Mouse (Mus musculus): ENCODE measurements around the gene Rassf3. TPM values are rescaled to one million over a fixed set of nuclear protein-coding genes. Genes with fewer than 3 reads are reported as not detected.

Rassf3 gene
- polyA plus RNA-seq, 1 experiment from 2014 or later: 19.2 TPM

DNA sequence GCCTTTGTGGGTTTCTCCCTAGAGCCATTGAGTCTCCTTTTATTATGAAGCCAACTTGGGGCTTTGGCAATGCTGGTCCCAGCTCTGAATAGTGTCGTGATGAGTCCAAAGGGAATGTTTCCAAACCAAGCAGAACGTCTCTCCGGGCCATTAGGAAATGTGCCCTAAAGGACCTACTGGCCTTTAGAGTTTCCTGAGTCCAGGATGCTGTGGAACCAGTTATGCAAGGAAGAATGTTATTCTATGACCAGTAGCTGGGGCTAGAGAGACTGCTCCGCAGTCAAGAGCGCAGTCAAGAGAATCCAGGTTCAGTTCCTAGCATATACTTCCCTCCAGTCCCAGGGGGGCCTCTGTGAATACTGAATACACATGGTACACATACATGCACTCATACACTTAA is 23.9 kb upstream of the Rassf3 start:
- no peak overlapping the region for H3K4me2 ChIP-seq (replicated peaks; ENCODE audit: low read depth)
- H3K9me3 ChIP-seq (ENCODE audit: control insufficient read depth, low read length): no peaks in the 10 kb centered on the region
- H3K9ac ChIP-seq (ENCODE audit: low read length): no peak overlapping the region
- H3K4me1 ChIP-seq (replicated peaks; ENCODE audit: control insufficient read depth, insufficient read depth): peaks cover 2% of the 10 kb centered on the region; the same call in 1 of the 2 replicates
- whole genome bisulfite sequencing: 51% methylated on average over 5 of the region's 5 CpGs
- H3K4me3 ChIP-seq (ENCODE audit: low read depth, low read length): no peak overlapping the region
- H3K27me3 ChIP-seq (ENCODE audit: control insufficient read depth, insufficient read depth, low read length): no peaks in the 10 kb centered on the region
- no peak overlapping the region for H3K27ac ChIP-seq (replicated peaks)
- no peaks in the 10 kb centered on the region for H3K36me3 ChIP-seq (ENCODE audit: control insufficient read depth, insufficient read depth, low read length)
- no peak for TF ChIP-seq EP300 (optimal IDR thresholded peaks at IDR 0.05)
- TF ChIP-seq CTCF (IDR thresholded peaks at IDR 0.05; ENCODE audit: low read depth): peak; percentile 65
- DNase-seq (ENCODE audit: low spot score) (peak; percentile 32), ATAC-seq (ENCODE audit: low FRiP score, low TSS enrichment) (peak; percentile 41; the same call in 1 of the 2 replicates)

- Histone ChIP-seq H3K9me3 (ENCODE audit: control insufficient read depth, low read length) (no peaks in the 10 kb centered on the region), H3K9ac (ENCODE audit: low read length) (no peak overlapping the region), H3K36me3 (ENCODE audit: control insufficient read depth, insufficient read depth, low read length) (no peaks in the 10 kb centered on the region), H3K4me3 (ENCODE audit: low read depth, low read length) (no peak overlapping the region), H3K27me3 (ENCODE audit: control insufficient read depth, insufficient read depth, low read length) (no peaks in the 10 kb centered on the region), H3K4me1 (replicated peaks; ENCODE audit: control insufficient read depth, insufficient read depth) (no peaks in the 10 kb centered on the region; the same call in 1 of the 2 replicates), H3K27ac (replicated peaks) (no peak overlapping the region), H3K4me2 (replicated peaks; ENCODE audit: low read depth) (no peak overlapping the region)
- 47% methylated on average over 2 of the region's 2 CpGs for WGBS
- no peak for DNase-seq (ENCODE audit: low spot score)
- no peak for TF ChIP-seq CTCF (IDR thresholded peaks at IDR 0.05; ENCODE audit: low read depth)
- TF ChIP-seq EP300 (optimal IDR thresholded peaks at IDR 0.05): no peak
- no peak for ATAC-seq (ENCODE audit: low FRiP score, low TSS enrichment)
These were observed 22.9 kb upstream of the Rassf3 start for GRCm38 (mm10) chr10:121499063-121499462.

DNA sequence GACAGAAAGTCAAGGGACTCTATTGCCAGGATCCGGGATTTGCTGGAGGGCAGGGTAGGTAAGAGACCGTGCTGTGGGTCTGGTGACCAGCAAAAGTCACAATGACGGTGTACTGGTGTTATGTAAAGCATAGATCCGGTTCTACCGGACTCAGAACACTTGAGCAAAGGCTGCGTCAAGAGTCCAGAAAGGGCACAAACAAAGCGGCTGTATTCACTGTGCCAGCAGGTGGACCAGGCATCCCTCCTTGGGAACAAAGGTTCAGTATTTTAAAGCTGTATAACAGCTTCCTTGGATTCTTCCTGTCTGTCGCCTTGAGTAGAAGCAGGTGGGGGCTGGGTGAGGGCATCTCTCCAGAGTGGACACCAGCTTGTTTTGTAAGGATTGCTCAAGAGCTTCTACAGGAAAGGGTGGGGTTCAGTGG is 22.3 kb upstream of the Rassf3 start:
- no peak overlapping the region for H3K4me2 ChIP-seq (replicated peaks; ENCODE audit: low read depth)
- ATAC-seq (ENCODE audit: low FRiP score, low TSS enrichment): peak; percentile 84
- no peaks in the 10 kb centered on the region; the same call in 1 of the 2 replicates for H3K4me1 ChIP-seq (replicated peaks; ENCODE audit: control insufficient read depth, insufficient read depth)
- 53% methylated on average over 8 of the region's 8 CpGs for WGBS
- peak; percentile 55 for DNase-seq (ENCODE audit: low spot score)
- no peak for TF ChIP-seq EP300 (optimal IDR thresholded peaks at IDR 0.05)
- peak; percentile 23; the same call in 1 of the 2 replicates for TF ChIP-seq CTCF (IDR thresholded peaks at IDR 0.05; ENCODE audit: low read depth)
- H3K27me3 ChIP-seq (ENCODE audit: control insufficient read depth, insufficient read depth, low read length): no peaks in the 10 kb centered on the region
- H3K27ac ChIP-seq (replicated peaks): peak overlapping the region; percentile 73
- no peak overlapping the region for H3K4me3 ChIP-seq (ENCODE audit: low read depth, low read length)
- H3K36me3 ChIP-seq (ENCODE audit: control insufficient read depth, insufficient read depth, low read length): no peaks in the 10 kb centered on the region
- H3K9ac ChIP-seq (ENCODE audit: low read length): no peak overlapping the region
- no peaks in the 10 kb centered on the region for H3K9me3 ChIP-seq (ENCODE audit: control insufficient read depth, low read length)

DNA sequence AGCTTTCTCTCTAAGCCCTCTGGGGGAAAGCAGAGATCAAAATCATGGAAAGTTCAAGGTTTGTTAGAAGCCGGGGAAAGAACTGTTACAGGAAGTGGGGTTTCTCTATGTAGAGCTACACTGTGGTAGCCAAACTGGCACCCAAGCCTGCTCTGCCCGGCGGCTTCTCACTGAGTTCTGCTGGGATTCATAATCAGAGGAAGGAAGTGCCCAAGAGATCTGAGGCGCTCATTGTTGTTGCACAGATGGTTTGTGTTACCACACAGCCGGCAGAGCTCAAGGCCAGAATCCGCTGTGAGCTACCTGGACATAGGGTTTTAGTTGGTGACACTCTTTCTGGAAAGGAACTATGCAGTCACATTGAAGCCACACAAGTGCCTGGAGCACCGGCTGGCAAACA is 21.8 kb upstream of the Rassf3 start:
- no peaks in the 10 kb centered on the region for H3K27me3 ChIP-seq (ENCODE audit: control insufficient read depth, insufficient read depth, low read length)
- H3K9ac ChIP-seq (ENCODE audit: low read length): no peak overlapping the region
- no peaks in the 10 kb centered on the region for H3K36me3 ChIP-seq (ENCODE audit: control insufficient read depth, insufficient read depth, low read length)
- no peak overlapping the region for H3K4me3 ChIP-seq (ENCODE audit: low read depth, low read length)
- ATAC-seq (ENCODE audit: low FRiP score, low TSS enrichment) (no peak), DNase-seq (ENCODE audit: low spot score) (no peak)
- no peaks in the 10 kb centered on the region for H3K9me3 ChIP-seq (ENCODE audit: control insufficient read depth, low read length)
- H3K27ac ChIP-seq (replicated peaks): peak overlapping the region; percentile 73
- no peaks in the 10 kb centered on the region; the same call in 1 of the 2 replicates for H3K4me1 ChIP-seq (replicated peaks; ENCODE audit: control insufficient read depth, insufficient read depth)
- TF ChIP-seq EP300 (optimal IDR thresholded peaks at IDR 0.05) (no peak), CTCF (IDR thresholded peaks at IDR 0.05; ENCODE audit: low read depth) (no peak)
- no peak overlapping the region for H3K4me2 ChIP-seq (replicated peaks; ENCODE audit: low read depth)
- 71% methylated on average over 7 of the region's 7 CpGs for WGBS

DNA sequence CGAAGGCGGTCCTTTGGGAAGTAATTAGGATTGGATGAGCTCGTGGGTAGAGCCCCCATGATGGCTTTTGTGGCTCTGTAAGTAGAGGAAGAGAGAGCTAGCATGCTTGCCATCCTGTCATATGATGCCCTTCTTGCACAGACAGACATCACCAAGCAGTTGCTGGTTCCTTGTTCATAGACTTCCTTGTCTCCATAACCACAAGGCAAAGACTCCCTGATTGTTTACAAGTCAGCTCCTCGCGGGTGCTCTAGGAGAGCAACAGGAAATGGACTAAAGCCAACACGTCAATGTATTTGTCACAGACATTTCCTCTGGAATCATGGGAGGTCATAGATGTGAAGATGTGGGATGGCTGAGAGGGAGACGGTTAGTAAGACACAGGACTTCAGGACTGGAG is 20.5 kb upstream of the Rassf3 start:
- Histone ChIP-seq H3K4me1 (replicated peaks; ENCODE audit: control insufficient read depth, insufficient read depth) (no peaks in the 10 kb centered on the region; the same call in 1 of the 2 replicates), H3K9me3 (ENCODE audit: control insufficient read depth, low read length) (no peaks in the 10 kb centered on the region), H3K4me2 (replicated peaks; ENCODE audit: low read depth) (no peak overlapping the region), H3K36me3 (ENCODE audit: control insufficient read depth, insufficient read depth, low read length) (no peaks in the 10 kb centered on the region), H3K4me3 (ENCODE audit: low read depth, low read length) (no peak overlapping the region), H3K27me3 (ENCODE audit: control insufficient read depth, insufficient read depth, low read length) (no peaks in the 10 kb centered on the region), H3K9ac (ENCODE audit: low read length) (no peak overlapping the region), H3K27ac (replicated peaks) (no peak overlapping the region)
- WGBS: 54% methylated on average over 7 of the region's 7 CpGs
- DNase-seq (ENCODE audit: low spot score) (no peak), ATAC-seq (ENCODE audit: low FRiP score, low TSS enrichment) (no peak)
- TF ChIP-seq CTCF (IDR thresholded peaks at IDR 0.05; ENCODE audit: low read depth): no peak
- no peak for TF ChIP-seq EP300 (optimal IDR thresholded peaks at IDR 0.05)

DNA sequence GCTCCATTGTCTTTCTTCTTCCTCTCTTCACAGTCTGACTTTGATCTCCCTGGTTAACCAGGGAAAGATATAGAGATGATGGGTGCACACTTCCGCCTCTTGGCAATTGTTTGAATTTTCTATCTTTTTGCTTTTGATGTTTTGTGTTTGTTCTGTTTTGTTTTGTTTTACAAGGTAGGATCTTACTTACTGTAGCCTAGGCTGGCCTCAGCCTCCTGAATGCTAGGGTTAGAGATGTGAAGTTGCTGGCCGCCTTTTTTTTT is 17.9 kb upstream of the Rassf3 start:
- no peaks in the 10 kb centered on the region for H3K9me3 ChIP-seq (ENCODE audit: control insufficient read depth, low read length)
- H3K4me1 ChIP-seq (replicated peaks; ENCODE audit: control insufficient read depth, insufficient read depth): no peaks in the 10 kb centered on the region
- DNase-seq (ENCODE audit: low spot score) (no peak), ATAC-seq (ENCODE audit: low FRiP score, low TSS enrichment) (no peak)
- H3K4me3 ChIP-seq (ENCODE audit: low read depth, low read length): no peak overlapping the region
- no peaks in the 10 kb centered on the region for H3K27me3 ChIP-seq (ENCODE audit: control insufficient read depth, insufficient read depth, low read length)
- TF ChIP-seq CTCF (IDR thresholded peaks at IDR 0.05; ENCODE audit: low read depth) (no peak), EP300 (optimal IDR thresholded peaks at IDR 0.05) (no peak)
- no peak overlapping the region for H3K4me2 ChIP-seq (replicated peaks; ENCODE audit: low read depth)
- no peaks in the 10 kb centered on the region for H3K36me3 ChIP-seq (ENCODE audit: control insufficient read depth, insufficient read depth, low read length)
- WGBS: 84% methylated on average over 2 of the region's 2 CpGs
- H3K9ac ChIP-seq (ENCODE audit: low read length): no peak overlapping the region
- no peak overlapping the region for H3K27ac ChIP-seq (replicated peaks)

Data from stomach, postnatal 0 days (tissue).